In genomic region chr17:32889611-32890010, GRCm38 (mm10) we compare ENCODE assay signal across 23 mouse cellular contexts. TPM values are rescaled to one million over a fixed set of nuclear protein-coding genes. Genes with fewer than 3 reads are reported as not detected.
DNase-seq lines count a peak whose midpoint lies in the region; ATAC-seq and TF ChIP-seq lines count a peak whose summit lies in the region.
"Had no signal": no experiment of that assay in that cellular context is flagged by ENCODE, and none has a peak within 500 bp of the region (broad histone marks: within the 10 kb centered on the region; RNA-seq: fewer than 3 reads in every experiment).

No protein-coding gene starts in this region.

- H3K36me3 ChIP-seq in forebrain, embryonic 13.5 days (ENCODE audit: poor library complexity, severe bottlenecking): peaks cover 10% of the 10 kb centered on the region
- H3K36me3 ChIP-seq in forebrain, embryonic 12.5 days (replicated peaks): 0 out of 2 replicates have a peak, but pooled peaks cover 3% of the 10 kb centered on the region
- H3K36me3 ChIP-seq in liver, adult 2 months (ENCODE audit: control insufficient read depth, insufficient read depth, low read length): peaks cover 10% of the 10 kb centered on the region
- no peaks in the 10 kb centered on the region; the same call in 1 of the 2 replicates for H3K36me3 ChIP-seq in liver, embryonic 11.5 days (ENCODE audit: control insufficient read depth, insufficient read depth, low read length)
- H3K36me3 ChIP-seq in neural tube, embryonic 12.5 days: peaks cover 12% of the 10 kb centered on the region; the same call in 1 of the 2 replicates

- no peak for ATAC-seq in forebrain, embryonic 13.5 days
- ATAC-seq in forebrain, embryonic 12.5 days (ENCODE audit: low FRiP score): no peak
- no peak for ATAC-seq in liver, embryonic 11.5 days (replicated peaks; ENCODE audit: low FRiP score)
- no peak for ATAC-seq in neural tube, embryonic 12.5 days (ENCODE audit: low FRiP score, low read depth)
- ATAC-seq in megakaryocyte-erythroid progenitor cell, adult 5-6 weeks (replicated peaks; ENCODE audit: low FRiP score, low TSS enrichment, poor library complexity, severe bottlenecking): no peak

- WGBS in forebrain, embryonic 13.5 days: 95% methylated on average over 6 of the region's 6 CpGs
- WGBS in forebrain, embryonic 12.5 days: 91% methylated on average over 6 of the region's 6 CpGs
- WGBS in liver, adult 2 months: 38% methylated on average over 6 of the region's 6 CpGs
- WGBS in liver, embryonic 11.5 days: 89% methylated on average over 6 of the region's 6 CpGs
- 96% methylated on average over 6 of the region's 6 CpGs for WGBS in neural tube, embryonic 12.5 days

- no peak overlapping the region for H3K27ac ChIP-seq in forebrain, embryonic 13.5 days
- no peak overlapping the region for H3K27ac ChIP-seq in forebrain, embryonic 12.5 days
- H3K27ac ChIP-seq in liver, adult 2 months (replicated peaks; ENCODE audit: insufficient read depth, low read depth, low read length): peak overlapping the region; percentile 3
- no peak overlapping the region for H3K27ac ChIP-seq in liver, embryonic 11.5 days (ENCODE audit: low read depth, low read length)
- no peak overlapping the region for H3K27ac ChIP-seq in neural tube, embryonic 12.5 days
- H3K27ac ChIP-seq: forebrain, embryonic 10.5 days; heart, adult 2 months; kidney, embryonic 15.5 days; limb, embryonic 15.5 days had no signal

- no peak for TF ChIP-seq POLR2A in liver, adult 2 months (IDR thresholded peaks at IDR 0.05; ENCODE audit: extremely low read depth, insufficient read depth, low read length)

- H3K9ac ChIP-seq in forebrain, embryonic 13.5 days: no peak overlapping the region
- no peak overlapping the region for H3K9ac ChIP-seq in forebrain, embryonic 12.5 days
- H3K9ac ChIP-seq in liver, adult 2 months (ENCODE audit: low read depth, low read length): no peak overlapping the region
- no peak overlapping the region for H3K9ac ChIP-seq in liver, embryonic 11.5 days (ENCODE audit: low read depth, low read length)
- no peak overlapping the region for H3K9ac ChIP-seq in neural tube, embryonic 12.5 days

- H3K9me3 ChIP-seq in forebrain, embryonic 13.5 days (replicated peaks): no peaks in the 10 kb centered on the region
- H3K9me3 ChIP-seq in forebrain, embryonic 12.5 days: no peaks in the 10 kb centered on the region
- no peaks in the 10 kb centered on the region for H3K9me3 ChIP-seq in liver, embryonic 11.5 days (ENCODE audit: control insufficient read depth, low read length)
- no peaks in the 10 kb centered on the region for H3K9me3 ChIP-seq in neural tube, embryonic 12.5 days
- H3K9me3 ChIP-seq: forebrain, embryonic 10.5 days; kidney, embryonic 15.5 days; limb, embryonic 15.5 days had no signal

- DNase-seq in liver, adult 2 months (ENCODE audit: extremely low read depth, low read depth, low spot score): peak; percentile 84
- no peak for DNase-seq in liver, embryonic 11.5 days (ENCODE audit: low spot score)
- DNase-seq in neural tube, embryonic 10.5 days (ENCODE audit: extremely low spot score, low spot score): no peak
- DNase-seq: cerebellum, adult 8-10 months; cerebellum, postnatal 36 days; gastrocnemius, postnatal 25 days; heart, adult 2 months; heart, postnatal 4 days; kidney, adult 11 months; kidney, postnatal 36 days; lung, adult 18-20 months; lung, postnatal 10 days had no signal

- H3K79me2 ChIP-seq in liver, adult 2 months (ENCODE audit: control insufficient read depth, insufficient read depth, low read length): peaks cover 5% of the 10 kb centered on the region; the same call in 1 of the 2 replicates

- H3K4me1 ChIP-seq in forebrain, embryonic 13.5 days: peaks cover 20% of the 10 kb centered on the region
- peaks cover 15% of the 10 kb centered on the region for H3K4me1 ChIP-seq in forebrain, embryonic 12.5 days
- peaks cover 6% of the 10 kb centered on the region for H3K4me1 ChIP-seq in liver, adult 2 months (ENCODE audit: control insufficient read depth, insufficient read depth, low read length)
- peaks cover 9% of the 10 kb centered on the region for H3K4me1 ChIP-seq in liver, embryonic 11.5 days (replicated peaks; ENCODE audit: control insufficient read depth, insufficient read depth, low read length)
- peaks cover 15% of the 10 kb centered on the region for H3K4me1 ChIP-seq in neural tube, embryonic 12.5 days

- H3K27me3 ChIP-seq in forebrain, embryonic 13.5 days: no peaks in the 10 kb centered on the region
- no peaks in the 10 kb centered on the region for H3K27me3 ChIP-seq in forebrain, embryonic 12.5 days
- H3K27me3 ChIP-seq in liver, adult 2 months (ENCODE audit: control insufficient read depth, insufficient read depth, low read length): no peaks in the 10 kb centered on the region
- no peaks in the 10 kb centered on the region for H3K27me3 ChIP-seq in liver, embryonic 11.5 days (replicated peaks; ENCODE audit: control insufficient read depth, insufficient read depth, low read length)
- no peaks in the 10 kb centered on the region for H3K27me3 ChIP-seq in neural tube, embryonic 12.5 days (replicated peaks)
- H3K27me3 ChIP-seq: kidney, embryonic 15.5 days; limb, embryonic 15.5 days had no signal

- peak overlapping the region; percentile 83 for H3K4me2 ChIP-seq in forebrain, embryonic 13.5 days
- H3K4me2 ChIP-seq in forebrain, embryonic 12.5 days: no peak overlapping the region
- no peak overlapping the region for H3K4me2 ChIP-seq in liver, embryonic 11.5 days
- H3K4me2 ChIP-seq in neural tube, embryonic 12.5 days (replicated peaks): peak overlapping the region; percentile 77; the same call in 1 of the 2 replicates

- no peak overlapping the region for H3K4me3 ChIP-seq in forebrain, embryonic 13.5 days
- H3K4me3 ChIP-seq in forebrain, embryonic 12.5 days (replicated peaks): no peak overlapping the region
- H3K4me3 ChIP-seq in liver, adult 2 months (ENCODE audit: insufficient read depth, low read depth, low read length): no peak overlapping the region
- no peak overlapping the region for H3K4me3 ChIP-seq in liver, embryonic 11.5 days (ENCODE audit: low read depth, low read length)
- no peak overlapping the region for H3K4me3 ChIP-seq in neural tube, embryonic 12.5 days
- H3K4me3 ChIP-seq: heart, adult 2 months had no signal

- TF ChIP-seq CTCF in liver, adult 2 months (IDR thresholded peaks at IDR 0.05; ENCODE audit: low read depth, low read length): no peak

RNA-seq across cellular contexts. Expression of gene Zfp870, which starts 1.8 kb away (rescaled TPM):
- 6.1 and 7.8 TPM in 2 replicates for polyA plus RNA-seq in forebrain, embryonic 13.5 days (2015; fragmentation: Nextera tagmentation; extraction: Ambion mirVana)
- 7.7 and 10.3 TPM in 2 replicates for polyA plus RNA-seq in forebrain, embryonic 12.5 days (2016; fragmentation: Nextera tagmentation; extraction: Ambion mirVana)
- 2.4 and 2.7 TPM in 2 replicates for total RNA-seq in liver, adult 2 months (2014; rRNA removed)
- 0.70 and 1.1 TPM in 2 replicates for polyA plus RNA-seq in liver, adult 2 months (2012; rRNA removed)
- polyA plus RNA-seq in liver, embryonic 11.5 days (2014; fragmentation: Nextera tagmentation; extraction: Ambion mirVana): 2.6 and 4.8 TPM in 2 replicates
- polyA plus RNA-seq in neural tube, embryonic 12.5 days (2016; fragmentation: Nextera tagmentation; extraction: Ambion mirVana): 6.5 and 7.9 TPM in 2 replicates
- 6.9 and 7.6 TPM in 2 replicates for total RNA-seq in megakaryocyte-erythroid progenitor cell, adult 5-6 weeks (2014; fragmentation: Nextera tagmentation)
- total RNA-seq in megakaryocyte-erythroid progenitor cell, adult 5-6 weeks (2017): 1.1 and 6.5 TPM in 2 replicates
- total RNA-seq: MEL had no signal

RNA-seq across cellular contexts. Expression of gene Cyp4f14, which starts 27.5 kb away (rescaled TPM):
- polyA plus RNA-seq in forebrain, embryonic 13.5 days (2015; fragmentation: Nextera tagmentation; extraction: Ambion mirVana): not detected in 2 replicates
- not detected in 2 replicates for polyA plus RNA-seq in forebrain, embryonic 12.5 days (2016; fragmentation: Nextera tagmentation; extraction: Ambion mirVana)
- total RNA-seq in liver, adult 2 months (2014; rRNA removed): 332 and 362 TPM in 2 replicates
- polyA plus RNA-seq in liver, adult 2 months (2012; rRNA removed): 529 and 597 TPM in 2 replicates
- polyA plus RNA-seq in liver, embryonic 11.5 days (2014; fragmentation: Nextera tagmentation; extraction: Ambion mirVana): not detected in 2 replicates
- polyA plus RNA-seq in neural tube, embryonic 12.5 days (2016; fragmentation: Nextera tagmentation; extraction: Ambion mirVana): not detected in 2 replicates
- total RNA-seq in megakaryocyte-erythroid progenitor cell, adult 5-6 weeks (2014; fragmentation: Nextera tagmentation): not detected in 2 replicates
- total RNA-seq in megakaryocyte-erythroid progenitor cell, adult 5-6 weeks (2017): not detected in 2 replicates
- total RNA-seq: heart, postnatal 4 days; MEL; monocyte, adult 5-6 weeks had no signal
- polyA plus RNA-seq: forebrain, embryonic 10.5 days; heart, embryonic 14.5 days; kidney, embryonic 15.5 days; limb, embryonic 15.5 days; neural tube, embryonic 11.5 days had no signal

RNA-seq across cellular contexts. Expression of gene Cyp4f13, which starts 57.6 kb away (rescaled TPM):
- 5.6 and 6.0 TPM in 2 replicates for polyA plus RNA-seq in forebrain, embryonic 13.5 days (2015; fragmentation: Nextera tagmentation; extraction: Ambion mirVana)
- 4.3 and 7.0 TPM in 2 replicates for polyA plus RNA-seq in forebrain, embryonic 12.5 days (2016; fragmentation: Nextera tagmentation; extraction: Ambion mirVana)
- total RNA-seq in liver, adult 2 months (2014; rRNA removed): 62.2 and 69.0 TPM in 2 replicates
- 83.7 and 109 TPM in 2 replicates for polyA plus RNA-seq in liver, adult 2 months (2012; rRNA removed)
- polyA plus RNA-seq in liver, embryonic 11.5 days (2014; fragmentation: Nextera tagmentation; extraction: Ambion mirVana): 7.2 and 8.1 TPM in 2 replicates
- polyA plus RNA-seq in neural tube, embryonic 12.5 days (2016; fragmentation: Nextera tagmentation; extraction: Ambion mirVana): 4.7 and 5.6 TPM in 2 replicates
- 14.4 and 19.2 TPM in 2 replicates for total RNA-seq in megakaryocyte-erythroid progenitor cell, adult 5-6 weeks (2014; fragmentation: Nextera tagmentation)
- 2.8 and 5.4 TPM in 2 replicates for total RNA-seq in megakaryocyte-erythroid progenitor cell, adult 5-6 weeks (2017)

RNA-seq across cellular contexts. Expression of gene Zfp799, which starts 59.5 kb away (rescaled TPM):
- 19.0 and 19.2 TPM in 2 replicates for polyA plus RNA-seq in forebrain, embryonic 13.5 days (2015; fragmentation: Nextera tagmentation; extraction: Ambion mirVana)
- polyA plus RNA-seq in forebrain, embryonic 12.5 days (2016; fragmentation: Nextera tagmentation; extraction: Ambion mirVana): 17.9 and 18.3 TPM in 2 replicates
- total RNA-seq in liver, adult 2 months (2014; rRNA removed): 3.8 TPM in 2 replicates
- 1.2 and 3.2 TPM in 2 replicates for polyA plus RNA-seq in liver, adult 2 months (2012; rRNA removed)
- 6.0 and 6.7 TPM in 2 replicates for polyA plus RNA-seq in liver, embryonic 11.5 days (2014; fragmentation: Nextera tagmentation; extraction: Ambion mirVana)
- 15.7 and 17.3 TPM in 2 replicates for polyA plus RNA-seq in neural tube, embryonic 12.5 days (2016; fragmentation: Nextera tagmentation; extraction: Ambion mirVana)
- 3.6 and 4.4 TPM in 2 replicates for total RNA-seq in megakaryocyte-erythroid progenitor cell, adult 5-6 weeks (2014; fragmentation: Nextera tagmentation)
- total RNA-seq in megakaryocyte-erythroid progenitor cell, adult 5-6 weeks (2017): 1.5 and 6.1 TPM in 2 replicates
- total RNA-seq: MEL had no signal

Comparison
In these comparisons a context has a peak if more than half of its experiments do, and no peak if none do; other contexts are left out.
1. H3K4me2 ChIP-seq: peak in forebrain, embryonic 13.5 days (single experiment) and neural tube, embryonic 12.5 days (single experiment); none in forebrain, embryonic 12.5 days (single experiment) and liver, embryonic 11.5 days (single experiment).
2. RNA of gene Cyp4f14, which starts 27.5 kb away (polyA plus RNA-seq): 529 to 597 TPM in liver, adult 2 months; not detected in forebrain, embryonic 13.5 days, not detected in forebrain, embryonic 12.5 days, not detected in liver, embryonic 11.5 days and not detected in neural tube, embryonic 12.5 days; every median in the first group is over 100 times any median in the second.